Mouse (Mus musculus) kidney, postnatal 14 days (tissue): ENCODE results near the gene Sf3b3.
"Not testable (repeated sequence)": the region's sequence is repeated elsewhere in the genome, so short reads cannot be mapped to it uniquely, and the experiment has no call there.

Source experiments
- DNase-seq: peaks from one replicate; pipeline ENCODE4 v3.0.0; 2022; ENCODE audit warnings: mixed read lengths

Gene Sf3b3

GRCm38 (mm10) chr8:110846405-110847170, at the start of gene Sf3b3, which contains the start of gene Cog4:
Gene Sf3b3 (minus strand): TSS chr8:110846787.
Gene Cog4 (plus strand): TSS chr8:110846600.
- peak; percentile 90 for DNase-seq

GRCm38 (mm10) chr8:110895812-110896211, 49.2 kb upstream of the Sf3b3 start:
- DNase-seq = no peak

- no peak for DNase-seq
Observed at GRCm38 (mm10) chr8:110895254-110895653, 48.7 kb upstream of the Sf3b3 start.

- DNase-seq = no peak
Observed at GRCm38 (mm10) chr8:110894851-110895250, 48.3 kb upstream of the Sf3b3 start.

GRCm38 (mm10) chr8:110892913-110893312, 46.3 kb upstream of the Sf3b3 start:
- no peak for DNase-seq

GRCm38 (mm10) chr8:110892040-110892439, 45.5 kb upstream of the Sf3b3 start:
- no peak for DNase-seq

GRCm38 (mm10) chr8:110889904-110890470, 43.4 kb upstream of the Sf3b3 start:
- no peak for DNase-seq

GRCm38 (mm10) chr8:110888860-110889259, 42.3 kb upstream of the Sf3b3 start:
- no peak for DNase-seq

GRCm38 (mm10) chr8:110888441-110888840, 41.9 kb upstream of the Sf3b3 start:
- no peak for DNase-seq

- DNase-seq = no peak
Observed at GRCm38 (mm10) chr8:110887551-110887950, 41.0 kb upstream of the Sf3b3 start.

GRCm38 (mm10) chr8:110886634-110887033, 40.0 kb upstream of the Sf3b3 start:
- DNase-seq = no peak

- peak; percentile 18 for DNase-seq
Observed at GRCm38 (mm10) chr8:110883824-110884223, 37.2 kb upstream of the Sf3b3 start.

GRCm38 (mm10) chr8:110881741-110882310, 35.2 kb upstream of the Sf3b3 start:
- no peak for DNase-seq

- no peak for DNase-seq
Observed at GRCm38 (mm10) chr8:110877862-110878261, 31.3 kb upstream of the Sf3b3 start.

GRCm38 (mm10) chr8:110870501-110870900, 23.9 kb upstream of the Sf3b3 start:
- DNase-seq = no peak

GRCm38 (mm10) chr8:110861347-110862025, 14.9 kb upstream of the Sf3b3 start:
- not testable (repeated sequence) for DNase-seq

- DNase-seq = no peak
Observed at GRCm38 (mm10) chr8:110859651-110860501, 13.3 kb upstream of the Sf3b3 start.

GRCm38 (mm10) chr8:110856760-110857461, 10.3 kb upstream of the Sf3b3 start:
- no peak for DNase-seq

- DNase-seq = not testable (repeated sequence)
Observed at GRCm38 (mm10) chr8:110856073-110856472, 9.5 kb upstream of the Sf3b3 start.

GRCm38 (mm10) chr8:110851186-110851585, 4.6 kb upstream of the Sf3b3 start:
- no peak for DNase-seq

- no peak for DNase-seq
Observed at GRCm38 (mm10) chr8:110847645-110848495, 1.3 kb upstream of the Sf3b3 start.
